Mouse (Mus musculus) brain, embryonic 14.5 days (tissue): ENCODE results near the gene 1700057G04Rik.

Source experiments
- CTCF ChIP-seq: fragments of 200-500 bp; IDR thresholded peaks from 2 replicates; pipeline ENCODE4 v1.5.1; 2012; ENCODE audit warnings: inconsistent platforms, mild to moderate bottlenecking, moderate library complexity, borderline replicate concordance; ENCODE audit not compliant: insufficient read depth, insufficient read length; ENCODE audit errors: extremely low read depth
- POLR2A ChIP-seq: fragments of 200-500 bp; IDR thresholded peaks from 2 replicates; pipeline ENCODE4 v1.6.1; 2012; ENCODE audit warnings: mild to moderate bottlenecking, inconsistent platforms, borderline replicate concordance; ENCODE audit not compliant: poor library complexity, insufficient read depth, insufficient read length, severe bottlenecking; ENCODE audit errors: extremely low read depth

GRCm38 (mm10) chr9:92270927-92271326 is 38.2 kb upstream of the 1700057G04Rik start:
- TF ChIP-seq POLR2A (no peak), CTCF (no peak)
